ENCODE assay signal across 31 mouse cellular contexts in genomic region chr7:68988061-68988460, GRCm38 (mm10).
"Had no signal": no experiment of that assay in that cellular context is flagged by ENCODE, and none has a peak within 500 bp of the region (broad histone marks: within the 10 kb centered on the region; RNA-seq: fewer than 3 reads in every experiment).

No protein-coding gene starts in this region.

- ATAC-seq: liver, embryonic 12.5 days; liver, postnatal 0 days; lung, postnatal 0 days; midbrain, embryonic 13.5 days; midbrain, embryonic 16.5 days had no signal

- H3K9me3 ChIP-seq: limb, embryonic 10.5 days; limb, embryonic 12.5 days; limb, embryonic 13.5 days; limb, embryonic 15.5 days; liver, embryonic 12.5 days; liver, embryonic 13.5 days; liver, embryonic 15.5 days; lung, embryonic 15.5 days; midbrain, embryonic 10.5 days; midbrain, embryonic 12.5 days; midbrain, embryonic 13.5 days; neural tube, embryonic 12.5 days had no signal

- H3K4me2 ChIP-seq: limb, embryonic 12.5 days; limb, embryonic 13.5 days; limb, embryonic 15.5 days; liver, embryonic 11.5 days; liver, embryonic 12.5 days; liver, embryonic 13.5 days; liver, embryonic 15.5 days; lung, embryonic 14.5 days; lung, embryonic 15.5 days; midbrain, embryonic 12.5 days; midbrain, embryonic 13.5 days; neural tube, embryonic 12.5 days had no signal

- H3K27me3 ChIP-seq: limb, embryonic 12.5 days; limb, embryonic 13.5 days; limb, embryonic 15.5 days; liver, embryonic 12.5 days; liver, embryonic 13.5 days; liver, embryonic 15.5 days; lung, embryonic 15.5 days; megakaryocyte, embryonic 14.5 days; midbrain, embryonic 12.5 days; midbrain, embryonic 13.5 days; neural tube, embryonic 12.5 days had no signal

- H3K36me3 ChIP-seq: limb, embryonic 10.5 days; limb, embryonic 12.5 days; limb, embryonic 13.5 days; limb, embryonic 15.5 days; liver, embryonic 12.5 days; liver, embryonic 13.5 days; liver, embryonic 15.5 days; lung, embryonic 15.5 days; midbrain, embryonic 10.5 days; midbrain, embryonic 12.5 days; midbrain, embryonic 13.5 days; neural tube, embryonic 12.5 days had no signal

- DNase-seq: left cerebral cortex, postnatal 4 days; liver; liver, embryonic 13.5 days; liver, postnatal 0 days; lung, adult 18-20 months; lung, adult 2 months; lung, embryonic 14.5 days; lung, postnatal 10 days; lung, postnatal 14 days; lung, postnatal 36 days; lung, postnatal 4 days; midbrain, embryonic 14.5 days had no signal

- H3K27ac ChIP-seq: left cerebral cortex, adult 2 months; limb, embryonic 10.5 days; limb, embryonic 12.5 days; limb, embryonic 13.5 days; limb, embryonic 15.5 days; liver, embryonic 12.5 days; liver, embryonic 13.5 days; liver, embryonic 14.5 days; liver, embryonic 15.5 days; lung, embryonic 15.5 days; macrophage; midbrain, embryonic 10.5 days; midbrain, embryonic 12.5 days; midbrain, embryonic 13.5 days; neural tube, embryonic 12.5 days had no signal

- H3K4me3 ChIP-seq: left cerebral cortex, adult 2 months; limb, embryonic 10.5 days; limb, embryonic 12.5 days; limb, embryonic 13.5 days; limb, embryonic 15.5 days; liver, embryonic 12.5 days; liver, embryonic 13.5 days; liver, embryonic 15.5 days; lung, embryonic 15.5 days; megakaryocyte, embryonic 14.5 days; midbrain, embryonic 10.5 days; midbrain, embryonic 12.5 days; midbrain, embryonic 13.5 days; myocyte; neural tube, embryonic 12.5 days had no signal

- H3K4me1 ChIP-seq: limb, embryonic 13.5 days; limb, embryonic 15.5 days; liver, embryonic 12.5 days; liver, embryonic 13.5 days; liver, embryonic 15.5 days; lung, embryonic 15.5 days; megakaryocyte, embryonic 14.5 days; neural tube, embryonic 12.5 days had no signal

- H3K9ac ChIP-seq: limb, embryonic 12.5 days; limb, embryonic 13.5 days; limb, embryonic 15.5 days; liver, embryonic 12.5 days; liver, embryonic 13.5 days; liver, embryonic 14.5 days; liver, embryonic 15.5 days; liver, postnatal 0 days; lung, embryonic 14.5 days; lung, embryonic 15.5 days; midbrain, embryonic 12.5 days; midbrain, embryonic 13.5 days; neural tube, embryonic 12.5 days had no signal
